Mouse (Mus musculus): ENCODE measurements around the gene Atf6b. TPM values are rescaled to one million over a fixed set of nuclear protein-coding genes. Genes with fewer than 3 reads are reported as not detected.

The Atf6b gene
- polyA plus RNA-seq (2021; fragmentation: Nextera tagmentation) = 25.6 and 45.1 TPM in 2 replicates
- long read RNA-seq, experiment 1, transcript Atf6b-201 (18 exons, 2,566 nt) = major isoform, 142 of 211 reads
- long read RNA-seq, experiment 1, partial matches to known transcripts = 22 of 211 reads
- long read RNA-seq, experiment 1, other reads (novel, unspliced or antisense) = 47 of 211 reads
- long read RNA-seq, experiment 2, transcript Atf6b-201 (18 exons, 2,566 nt) = major isoform, 9 of 17 reads
- long read RNA-seq, experiment 2, partial matches to known transcripts = 5 of 17 reads
- long read RNA-seq, experiment 2, other reads (novel, unspliced or antisense) = 3 of 17 reads

GRCm38 (mm10) chr17:34646906-34647787 lies at the start of gene Atf6b:
Gene Atf6b, plus strand, starts transcription at chr17:34647146.

GRCm38 (mm10) chr17:34597566-34598095 lies 49.3 kb upstream of the Atf6b start, which contains the start of gene Ager:
Gene Ager, plus strand, starts transcription at chr17:34597862.

GRCm38 (mm10) chr17:34603375-34604060 lies 43.4 kb upstream of the Atf6b start, which contains the start of gene Rnf5:
Gene Rnf5, minus strand, starts transcription at chr17:34603690.

GRCm38 (mm10) chr17:34604061-34604508 lies 42.9 kb upstream of the Atf6b start, which contains the start of gene Agpat1:
Gene Agpat1, plus strand, starts transcription at chr17:34604262.

GRCm38 (mm10) chr17:34615871-34616270 lies 31.1 kb upstream of the Atf6b start, which contains the start of gene Egfl8:
Gene Egfl8, minus strand, starts transcription at chr17:34615971.

GRCm38 (mm10) chr17:34627943-34628643 lies 18.9 kb upstream of the Atf6b start, which contains the start of gene Ppt2:
Gene Ppt2, minus strand, starts transcription at chr17:34628510.

GRCm38 (mm10) chr17:34629221-34629751 lies 17.7 kb upstream of the Atf6b start, which contains the start of gene Prrt1:
Gene Prrt1, plus strand, starts transcription at chr17:34629533.

GRCm38 (mm10) chr17:34644608-34645007 lies 2.3 kb upstream of the Atf6b start, which contains the start of gene Fkbpl:
Gene Fkbpl, plus strand, starts transcription at chr17:34644764.

GRCm38 (mm10) chr17:34670235-34670634 lies 23.3 kb downstream of the Atf6b start, which contains the start of gene Tnxb:
Gene Tnxb, plus strand, starts transcription at chr17:34670535.

Other genes starting within 250 kb of the Atf6b start
- gene BC051142, start 248.3 kb upstream of the Atf6b start, polyA plus RNA-seq (2021; fragmentation: Nextera tagmentation) = 0.48 and 0.95 TPM in 2 replicates
- not detected in 2 replicates for gene Btnl4, start 169.8 kb upstream of the Atf6b start, polyA plus RNA-seq (2021; fragmentation: Nextera tagmentation)
- gene Btnl6, start 129.8 kb upstream of the Atf6b start, polyA plus RNA-seq (2021; fragmentation: Nextera tagmentation) = not detected in 2 replicates
- gene Notch4, start 82.9 kb upstream of the Atf6b start, polyA plus RNA-seq (2021; fragmentation: Nextera tagmentation) = 0.38 and 2.3 TPM in 2 replicates
- gene Gpsm3, start 57.3 kb upstream of the Atf6b start, polyA plus RNA-seq (2021; fragmentation: Nextera tagmentation) = 0.33 and 1.7 TPM in 2 replicates
- gene Pbx2, start 55.9 kb upstream of the Atf6b start, polyA plus RNA-seq (2021; fragmentation: Nextera tagmentation) = 1.8 and 4.5 TPM in 2 replicates
- 0.64 and 0.85 TPM in 2 replicates for gene Ager, start 49.3 kb upstream of the Atf6b start, polyA plus RNA-seq (2021; fragmentation: Nextera tagmentation)
- 171 and 196 TPM in 2 replicates for gene Rnf5, start 43.5 kb upstream of the Atf6b start, polyA plus RNA-seq (2021; fragmentation: Nextera tagmentation)
- gene Agpat1, start 42.9 kb upstream of the Atf6b start, polyA plus RNA-seq (2021; fragmentation: Nextera tagmentation) = 68.0 and 88.2 TPM in 2 replicates
- gene Egfl8, start 31.2 kb upstream of the Atf6b start, polyA plus RNA-seq (2021; fragmentation: Nextera tagmentation) = 4.0 and 4.1 TPM in 2 replicates
- 6.5 and 13.9 TPM in 2 replicates for gene Ppt2, start 18.6 kb upstream of the Atf6b start, polyA plus RNA-seq (2021; fragmentation: Nextera tagmentation)
- 12.4 and 24.5 TPM in 2 replicates for gene Prrt1, start 17.6 kb upstream of the Atf6b start, polyA plus RNA-seq (2021; fragmentation: Nextera tagmentation)
- gene Fkbpl, start 2.4 kb upstream of the Atf6b start, polyA plus RNA-seq (2021; fragmentation: Nextera tagmentation) = 15.4 and 17.0 TPM in 2 replicates
- gene Tnxb, start 23.4 kb downstream of the Atf6b start, polyA plus RNA-seq (2021; fragmentation: Nextera tagmentation) = 0.04 and 0.10 TPM in 2 replicates
- 3.9 and 8.9 TPM in 2 replicates for gene C4b, start 96.7 kb downstream of the Atf6b start, polyA plus RNA-seq (2021; fragmentation: Nextera tagmentation)
- gene Cyp21a1, start 157.4 kb downstream of the Atf6b start, polyA plus RNA-seq (2021; fragmentation: Nextera tagmentation) = not detected in 2 replicates
- 60.8 and 64.9 TPM in 2 replicates for gene Stk19, start 189.8 kb downstream of the Atf6b start, polyA plus RNA-seq (2021; fragmentation: Nextera tagmentation)
- gene Dxo, start 189.9 kb downstream of the Atf6b start, polyA plus RNA-seq (2021; fragmentation: Nextera tagmentation) = 25.6 and 26.2 TPM in 2 replicates
- gene Skiv2l, start 203.1 kb downstream of the Atf6b start, polyA plus RNA-seq (2021; fragmentation: Nextera tagmentation) = 20.2 and 21.7 TPM in 2 replicates
- gene Nelfe, start 203.2 kb downstream of the Atf6b start, polyA plus RNA-seq (2021; fragmentation: Nextera tagmentation) = 34.1 and 37.6 TPM in 2 replicates
- gene Cfb, start 215.4 kb downstream of the Atf6b start, polyA plus RNA-seq (2021; fragmentation: Nextera tagmentation) = 0.39 and 0.50 TPM in 2 replicates
- 0.17 and 0.25 TPM in 2 replicates for gene Zbtb12, start 232.3 kb downstream of the Atf6b start, polyA plus RNA-seq (2021; fragmentation: Nextera tagmentation)
- not detected in 2 replicates for gene Gm20547, start 234.9 kb downstream of the Atf6b start, polyA plus RNA-seq (2021; fragmentation: Nextera tagmentation)